In genomic region chr2:143003341-143003740, GRCm38 (mm10) we compare ENCODE assay signal across 24 mouse cellular contexts.
"Had no signal": no experiment of that assay in that cellular context is flagged by ENCODE, and none has a peak within 500 bp of the region (broad histone marks: within the 10 kb centered on the region; RNA-seq: fewer than 3 reads in every experiment).

No protein-coding gene starts in this region.

- H3K27ac ChIP-seq: layer of hippocampus, adult 2 months; limb, embryonic 10.5 days; limb, embryonic 13.5 days; liver, embryonic 12.5 days; liver, embryonic 15.5 days; lung, embryonic 15.5 days; midbrain, embryonic 10.5 days; neural tube, embryonic 12.5 days; stomach, postnatal 0 days had no signal

- ATAC-seq: liver, embryonic 12.5 days had no signal

- H3K9ac ChIP-seq: limb, embryonic 13.5 days; liver, embryonic 12.5 days; liver, embryonic 15.5 days; lung, embryonic 15.5 days; neural tube, embryonic 12.5 days had no signal

- H3K4me3 ChIP-seq: layer of hippocampus, adult 2 months; limb, embryonic 10.5 days; limb, embryonic 13.5 days; liver, embryonic 12.5 days; liver, embryonic 15.5 days; lung, embryonic 15.5 days; megakaryocyte, embryonic 14.5 days; midbrain, embryonic 10.5 days; neural tube, embryonic 12.5 days had no signal

- DNase-seq: kidney, adult 18-20 months; kidney, adult 9 months; kidney, postnatal 14 days; layer of hippocampus, adult 9-11 months; liver; lung, adult 18-20 months; lung, postnatal 10 days; lung, postnatal 36 days; right cerebral cortex, adult 18-20 months; right cerebral cortex, postnatal 14 days; right cerebral cortex, postnatal 4 days; thymus, adult 2 months; thymus, postnatal 14 days; thymus, postnatal 4 days had no signal

- H3K4me1 ChIP-seq: limb, embryonic 10.5 days; limb, embryonic 13.5 days; liver, embryonic 12.5 days; liver, embryonic 15.5 days; lung, embryonic 15.5 days; megakaryocyte, embryonic 14.5 days; midbrain, embryonic 10.5 days; neural tube, embryonic 12.5 days had no signal

- H3K4me2 ChIP-seq: limb, embryonic 13.5 days; liver, embryonic 12.5 days; liver, embryonic 15.5 days; lung, embryonic 15.5 days; neural tube, embryonic 12.5 days had no signal

- H3K9me3 ChIP-seq: limb, embryonic 10.5 days; limb, embryonic 13.5 days; liver, embryonic 12.5 days; liver, embryonic 15.5 days; lung, embryonic 15.5 days; megakaryocyte, embryonic 14.5 days; midbrain, embryonic 10.5 days; neural tube, embryonic 12.5 days had no signal

- H3K27me3 ChIP-seq: limb, embryonic 13.5 days; liver, embryonic 12.5 days; liver, embryonic 15.5 days; lung, embryonic 15.5 days; megakaryocyte, embryonic 14.5 days; neural tube, embryonic 12.5 days had no signal

- H3K36me3 ChIP-seq: limb, embryonic 10.5 days; limb, embryonic 13.5 days; liver, embryonic 12.5 days; liver, embryonic 15.5 days; lung, embryonic 15.5 days; midbrain, embryonic 10.5 days; neural tube, embryonic 12.5 days had no signal
